Mouse (Mus musculus): ENCODE results near the gene Rad9a. TPM values are rescaled to one million over a fixed set of nuclear protein-coding genes. Genes with fewer than 3 reads are reported as not detected.
A peak's percentile ranks its signal among the peaks of the same experiment; 100 is the strongest.

Rad9a gene
- polyA plus RNA-seq, 1 experiment: 22.1 TPM

- H3K4me1 ChIP-seq: peaks cover 82% of the 10 kb centered on the region
- peaks cover 74% of the 10 kb centered on the region for H3K36me3 ChIP-seq (replicated peaks; ENCODE audit: low read length)
Observed at GRCm38 (mm10) chr19:4194776-4195650, 6.4 kb downstream of the Rad9a start.

GRCm38 (mm10) chr19:4194021-4194724, 7.3 kb downstream of the Rad9a start:
- no peaks in the 10 kb centered on the region for H3K9me3 ChIP-seq
- H3K27me3 ChIP-seq (replicated peaks): no peaks in the 10 kb centered on the region
- peak overlapping the region; percentile 98 for H3K4me3 ChIP-seq (replicated peaks)
- H3K4me1 ChIP-seq: peaks cover 82% of the 10 kb centered on the region
- TF ChIP-seq FLI1 (IDR thresholded peaks at IDR 0.05; ENCODE audit: low read length): no peak
- no peak for TF ChIP-seq GATA1 (IDR thresholded peaks at IDR 0.05; ENCODE audit: borderline replicate concordance, low read length)
- H3K36me3 ChIP-seq (replicated peaks; ENCODE audit: low read length): peaks cover 71% of the 10 kb centered on the region

More at GRCm38 (mm10) chr19:4194776-4195650, 6.4 kb downstream of the Rad9a start:
- Histone ChIP-seq H3K27me3 (replicated peaks) (no peaks in the 10 kb centered on the region), H3K9me3 (no peaks in the 10 kb centered on the region), H3K4me3 (replicated peaks) (peak overlapping the region; percentile 14)
- no peak for TF ChIP-seq GATA1 (IDR thresholded peaks at IDR 0.05; ENCODE audit: borderline replicate concordance, low read length)
- no peak for TF ChIP-seq FLI1 (IDR thresholded peaks at IDR 0.05; ENCODE audit: low read length)

GRCm38 (mm10) chr19:4193129-4193528, 8.3 kb downstream of the Rad9a start:
- H3K9me3 ChIP-seq: no peaks in the 10 kb centered on the region
- TF ChIP-seq FLI1 (IDR thresholded peaks at IDR 0.05; ENCODE audit: low read length) (no peak), GATA1 (IDR thresholded peaks at IDR 0.05; ENCODE audit: borderline replicate concordance, low read length) (no peak)
- H3K36me3 ChIP-seq (replicated peaks; ENCODE audit: low read length): peaks cover 69% of the 10 kb centered on the region
- no peaks in the 10 kb centered on the region for H3K27me3 ChIP-seq (replicated peaks)
- H3K4me1 ChIP-seq: peaks cover 87% of the 10 kb centered on the region
- H3K4me3 ChIP-seq (replicated peaks): peak overlapping the region; percentile 98

GRCm38 (mm10) chr19:4192251-4192985, 9.0 kb downstream of the Rad9a start:
- no peaks in the 10 kb centered on the region for H3K27me3 ChIP-seq (replicated peaks)
- H3K36me3 ChIP-seq (replicated peaks; ENCODE audit: low read length): peaks cover 69% of the 10 kb centered on the region
- H3K4me3 ChIP-seq (replicated peaks): peak overlapping the region; percentile 98
- no peak for TF ChIP-seq GATA1 (IDR thresholded peaks at IDR 0.05; ENCODE audit: borderline replicate concordance, low read length)
- TF ChIP-seq FLI1 (IDR thresholded peaks at IDR 0.05; ENCODE audit: low read length): no peak
- H3K4me1 ChIP-seq: peaks cover 88% of the 10 kb centered on the region
- H3K9me3 ChIP-seq: no peaks in the 10 kb centered on the region

GRCm38 (mm10) chr19:4191528-4192250, 9.8 kb downstream of the Rad9a start, which contains the start of gene Ppp1ca:
Gene Ppp1ca, plus strand, starts transcription at chr19:4192065.
- peaks cover 88% of the 10 kb centered on the region for H3K4me1 ChIP-seq
- peak within 1 kb of the TSS; percentile 98 for H3K4me3 ChIP-seq (replicated peaks)
- no peaks in the 10 kb centered on the region for H3K9me3 ChIP-seq
- TF ChIP-seq GATA1 (IDR thresholded peaks at IDR 0.05; ENCODE audit: borderline replicate concordance, low read length) (no peak), FLI1 (IDR thresholded peaks at IDR 0.05; ENCODE audit: low read length) (no peak)
- peaks cover 68% of the 10 kb centered on the region for H3K36me3 ChIP-seq (replicated peaks; ENCODE audit: low read length)
- H3K27me3 ChIP-seq (replicated peaks): no peaks in the 10 kb centered on the region

GRCm38 (mm10) chr19:4190831-4191334, 10.6 kb downstream of the Rad9a start, which contains the start of gene Tbc1d10c:
Gene Tbc1d10c, minus strand, starts transcription at chr19:4191284.
- peaks cover 88% of the 10 kb centered on the region for H3K4me1 ChIP-seq
- TF ChIP-seq FLI1 (IDR thresholded peaks at IDR 0.05; ENCODE audit: low read length) (no peak), GATA1 (IDR thresholded peaks at IDR 0.05; ENCODE audit: borderline replicate concordance, low read length) (no peak)
- no peaks in the 10 kb centered on the region for H3K9me3 ChIP-seq
- H3K4me3 ChIP-seq (replicated peaks): peak within 1 kb of the TSS; percentile 98
- no peaks in the 10 kb centered on the region for H3K27me3 ChIP-seq (replicated peaks)
- peaks cover 60% of the 10 kb centered on the region for H3K36me3 ChIP-seq (replicated peaks; ENCODE audit: low read length)

- Histone ChIP-seq H3K27me3 (replicated peaks) (no peaks in the 10 kb centered on the region), H3K4me3 (replicated peaks) (no peak overlapping the region), H3K9me3 (no peaks in the 10 kb centered on the region), H3K4me1 (peaks cover 88% of the 10 kb centered on the region), H3K36me3 (replicated peaks; ENCODE audit: low read length) (peaks cover 47% of the 10 kb centered on the region)
- TF ChIP-seq GATA1 (IDR thresholded peaks at IDR 0.05; ENCODE audit: borderline replicate concordance, low read length) (no peak), FLI1 (IDR thresholded peaks at IDR 0.05; ENCODE audit: low read length) (no peak)
Observed at GRCm38 (mm10) chr19:4189051-4189620, 12.3 kb downstream of the Rad9a start.

- TF ChIP-seq GATA1 (IDR thresholded peaks at IDR 0.05; ENCODE audit: borderline replicate concordance, low read length): no peak
- no peak for TF ChIP-seq FLI1 (IDR thresholded peaks at IDR 0.05; ENCODE audit: low read length)
- Histone ChIP-seq H3K9me3 (no peaks in the 10 kb centered on the region), H3K4me3 (replicated peaks) (no peak overlapping the region), H3K27me3 (replicated peaks) (no peaks in the 10 kb centered on the region), H3K4me1 (peaks cover 89% of the 10 kb centered on the region), H3K36me3 (replicated peaks; ENCODE audit: low read length) (peaks cover 45% of the 10 kb centered on the region)
Observed at GRCm38 (mm10) chr19:4187303-4187702, 14.2 kb downstream of the Rad9a start.

Measured in megakaryocyte, embryonic 14.5 days (primary cell).